Mouse (Mus musculus): ENCODE data around the gene Gm21454. TPM values are rescaled to one million over a fixed set of nuclear protein-coding genes. Genes with fewer than 3 reads are reported as not detected.
"Not testable (repeated sequence)": the region's sequence is repeated elsewhere in the genome, so short reads cannot be mapped to it uniquely, and the experiment has no call there.

Gm21454 gene
- total RNA-seq (2014; fragmentation: Nextera tagmentation) (not detected in 2 replicates), total RNA-seq (2017) (not detected in 2 replicates)

- not testable (repeated sequence) for ATAC-seq (replicated peaks; ENCODE audit: low FRiP score, low TSS enrichment, poor library complexity, severe bottlenecking)
Observed at GRCm38 (mm10) chrY:13252091-13252490, at the start of gene Gm21454, which contains the start of gene Gm21440. TSS of gene Gm21454 (plus strand) at chrY:13252442. TSS of gene Gm21440 (plus strand) at chrY:13252391.

- not testable (repeated sequence) for ATAC-seq (replicated peaks; ENCODE audit: low FRiP score, low TSS enrichment, poor library complexity, severe bottlenecking)
Observed at GRCm38 (mm10) chrY:13223828-13224227, 28.4 kb upstream of the Gm21454 start, which contains the start of gene Gm21828. TSS of gene Gm21828 (minus strand) at chrY:13223928.

GRCm38 (mm10) chrY:13348963-13349362, 96.7 kb downstream of the Gm21454 start, which contains the start of gene Gm21725:
TSS of gene Gm21725 (minus strand) at chrY:13349063.
- not testable (repeated sequence) for ATAC-seq (replicated peaks; ENCODE audit: low FRiP score, low TSS enrichment, poor library complexity, severe bottlenecking)

Other genes with a start within 250 kb of the Gm21454 start
- gene Gm20807, start 209.6 kb upstream of the Gm21454 start, total RNA-seq (2014; fragmentation: Nextera tagmentation), result not detected in 2 replicates
- gene Gm20807, start 209.6 kb upstream of the Gm21454 start, total RNA-seq (2017), result not detected in 2 replicates
- gene Gm21891, start 119.0 kb upstream of the Gm21454 start, total RNA-seq (2014; fragmentation: Nextera tagmentation), result not detected in 2 replicates
- not detected in 2 replicates for gene Gm21891, start 119.0 kb upstream of the Gm21454 start, total RNA-seq (2017)
- not detected in 2 replicates for gene Gm21425, start 90.5 kb upstream of the Gm21454 start, total RNA-seq (2014; fragmentation: Nextera tagmentation)
- not detected in 2 replicates for gene Gm21425, start 90.5 kb upstream of the Gm21454 start, total RNA-seq (2017)
- gene Gm21828, start 28.5 kb upstream of the Gm21454 start, total RNA-seq (2014; fragmentation: Nextera tagmentation), result not detected in 2 replicates
- gene Gm21828, start 28.5 kb upstream of the Gm21454 start, total RNA-seq (2017), result not detected in 2 replicates
- not detected in 2 replicates for gene Gm21440, start 51 bp upstream of the Gm21454 start, total RNA-seq (2014; fragmentation: Nextera tagmentation)
- gene Gm21440, start 51 bp upstream of the Gm21454 start, total RNA-seq (2017), result not detected in 2 replicates
- gene Gm21725, start 96.6 kb downstream of the Gm21454 start, total RNA-seq (2014; fragmentation: Nextera tagmentation), result not detected in 2 replicates
- gene Gm21725, start 96.6 kb downstream of the Gm21454 start, total RNA-seq (2017), result not detected in 2 replicates
- not detected in 2 replicates for gene Gm21866, start 213.1 kb downstream of the Gm21454 start, total RNA-seq (2014; fragmentation: Nextera tagmentation)
- gene Gm21866, start 213.1 kb downstream of the Gm21454 start, total RNA-seq (2017), result not detected in 2 replicates
- gene Gm20773, start 241.6 kb downstream of the Gm21454 start, total RNA-seq (2014; fragmentation: Nextera tagmentation), result not detected in 2 replicates
- gene Gm20773, start 241.6 kb downstream of the Gm21454 start, total RNA-seq (2017), result not detected in 2 replicates

All from megakaryocyte-erythroid progenitor cell, adult 5-6 weeks (primary cell).